Mouse (Mus musculus): ENCODE data around the gene Nrf1.

DNA sequence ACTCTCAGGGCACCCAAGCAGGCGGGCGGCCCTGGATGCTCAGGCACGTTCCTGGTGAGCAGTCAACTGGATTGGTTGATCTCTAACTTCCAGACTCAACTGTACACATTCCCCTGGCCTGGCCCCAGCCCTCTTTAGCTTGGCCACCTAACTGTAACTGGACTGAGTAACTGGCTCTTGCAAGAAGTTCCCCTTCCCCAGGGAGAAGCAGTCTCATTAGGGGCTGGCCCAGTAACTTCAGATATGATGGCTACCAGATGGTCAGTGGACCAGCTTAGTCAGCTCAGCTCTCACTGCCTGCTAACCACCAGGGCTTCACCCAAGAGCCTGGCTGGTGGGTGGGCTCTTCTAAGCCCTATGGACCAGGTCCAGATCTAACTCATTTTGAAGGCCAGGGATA, 120.5 kb downstream of the Nrf1 start:
- TF ChIP-seq EP300 (IDR thresholded peaks at IDR 0.05; ENCODE audit: low read depth) (no peak), CTCF (IDR thresholded peaks at IDR 0.05; ENCODE audit: low read depth) (no peak)
